Mouse (Mus musculus): ENCODE measurements around the gene Ankrd40.

The Ankrd40 gene

DNA sequence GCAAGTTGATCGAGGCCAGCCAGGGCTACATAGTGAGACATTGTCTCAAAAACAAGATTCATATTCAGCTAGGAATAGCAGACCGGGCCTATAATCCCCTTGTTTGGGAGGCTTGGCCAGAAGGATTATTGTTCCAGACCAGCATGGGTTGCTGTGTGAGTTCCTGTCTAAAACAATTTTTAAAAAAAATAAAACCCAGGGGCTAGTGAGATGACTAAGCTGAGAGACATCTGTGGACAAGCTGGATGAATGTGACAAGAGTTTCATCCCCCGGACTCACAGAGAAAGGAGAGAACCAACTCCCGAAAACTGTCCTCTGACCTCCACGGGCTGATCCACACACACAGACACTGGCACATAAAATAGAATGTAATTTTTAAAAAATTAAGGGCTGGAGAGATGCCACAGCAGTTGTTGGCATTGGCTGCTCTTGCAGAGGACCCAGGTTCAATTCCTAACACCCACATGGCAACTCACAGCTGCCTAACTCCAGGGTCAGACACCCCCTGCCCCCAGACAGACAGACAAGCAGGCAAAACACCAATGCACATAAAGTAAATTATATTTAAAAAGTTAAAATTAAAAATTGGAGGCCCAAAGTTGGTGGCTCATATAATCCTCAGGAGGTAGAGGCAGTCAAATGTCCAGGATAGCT, 4.4 kb upstream of the Ankrd40 start:
- no peak for DNase-seq (ENCODE audit: low spot score)

DNA sequence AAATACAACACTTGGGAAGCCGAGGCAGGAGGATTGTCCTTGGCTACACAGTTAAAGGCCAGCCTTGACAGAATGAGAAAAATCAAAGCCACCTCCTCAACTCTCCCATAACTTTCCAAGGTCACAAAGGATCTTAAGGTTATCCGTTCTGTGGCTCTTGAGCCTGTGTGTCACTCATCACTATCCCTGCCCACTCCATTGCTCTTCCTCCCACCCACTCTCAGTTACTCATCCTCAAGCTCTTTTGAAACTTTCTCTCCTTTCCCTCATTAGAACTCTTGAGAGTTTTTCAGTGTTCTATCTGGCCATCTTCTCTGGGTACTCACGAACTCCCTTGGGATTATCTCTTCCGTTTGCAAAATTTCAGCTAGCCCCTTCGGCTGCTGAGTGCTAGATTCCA, 3.2 kb upstream of the Ankrd40 start:
- DNase-seq (ENCODE audit: low spot score): no peak

DNA sequence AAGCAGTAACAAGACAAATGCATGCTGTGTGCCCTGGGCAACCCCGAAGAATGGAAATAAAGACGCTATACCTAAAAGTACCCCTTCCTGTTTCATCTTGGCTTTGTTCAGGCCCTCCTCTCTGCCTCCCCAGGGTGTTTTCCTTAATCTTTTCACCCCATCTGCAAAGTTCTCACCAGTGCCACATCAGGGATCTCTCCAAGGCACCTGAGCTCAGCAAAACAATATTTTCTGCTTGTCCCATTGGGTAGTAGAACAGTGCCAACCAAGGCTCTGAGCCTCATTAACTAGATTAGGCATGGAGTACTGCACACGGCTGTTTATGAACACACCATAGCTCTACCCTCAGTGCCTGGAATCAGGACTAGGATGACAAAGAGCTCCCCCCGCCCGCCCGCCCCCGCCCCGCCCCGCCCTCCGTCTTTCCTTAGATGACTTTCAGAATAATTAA, 815 bp upstream of the Ankrd40 start:
- no peak for DNase-seq (ENCODE audit: low spot score)

DNA sequence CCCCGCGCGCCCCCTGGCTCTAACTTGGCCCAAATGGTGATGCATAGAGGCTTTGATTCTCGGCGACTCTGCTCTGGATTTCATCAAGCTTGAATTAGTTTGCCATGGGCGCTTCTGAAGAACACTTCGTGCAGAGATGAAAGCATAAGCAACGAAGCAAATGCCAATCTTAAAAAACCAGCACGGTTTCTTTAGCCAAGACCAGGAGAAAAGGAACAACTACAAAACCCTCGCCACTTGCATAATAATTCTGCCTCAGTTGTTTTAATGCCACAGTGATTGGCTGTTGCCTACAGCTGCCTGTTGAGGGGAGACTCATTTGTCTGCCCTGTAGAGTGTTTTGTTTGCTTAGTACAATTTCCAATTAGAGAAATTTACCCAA, 834 bp downstream of the Ankrd40 start:
- no peak for DNase-seq (ENCODE audit: low spot score)

DNA sequence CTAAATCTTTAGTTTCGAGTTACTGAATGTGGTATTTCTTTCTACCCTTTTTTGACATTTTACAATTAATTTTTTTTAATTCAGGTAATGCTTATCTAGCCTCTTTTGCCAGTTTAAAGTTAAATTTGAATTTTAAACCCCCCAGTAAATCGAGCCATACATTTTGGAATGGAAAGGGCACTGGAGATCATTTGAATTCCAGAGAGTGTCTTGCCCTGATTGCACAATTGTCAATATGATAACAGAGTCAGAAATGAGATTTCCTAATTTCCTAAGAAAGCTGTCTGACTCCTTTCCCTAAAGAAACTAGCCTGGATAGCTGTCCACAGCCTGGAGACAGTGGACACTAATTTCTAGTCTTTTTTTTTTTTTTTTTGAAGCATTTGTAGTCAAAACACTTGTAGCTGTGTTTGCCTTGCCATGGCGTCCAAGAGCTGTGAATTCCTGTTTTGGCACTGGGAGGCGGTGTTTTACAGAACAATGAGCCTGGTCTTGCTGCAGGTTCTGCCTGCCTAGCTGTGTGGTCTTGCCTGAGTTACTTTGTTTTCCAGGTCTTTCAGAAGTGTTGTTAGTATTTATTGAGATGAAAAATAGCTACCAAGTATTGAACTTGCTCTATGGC, 1.6 kb downstream of the Ankrd40 start:
- no peak for DNase-seq (ENCODE audit: low spot score)

DNA sequence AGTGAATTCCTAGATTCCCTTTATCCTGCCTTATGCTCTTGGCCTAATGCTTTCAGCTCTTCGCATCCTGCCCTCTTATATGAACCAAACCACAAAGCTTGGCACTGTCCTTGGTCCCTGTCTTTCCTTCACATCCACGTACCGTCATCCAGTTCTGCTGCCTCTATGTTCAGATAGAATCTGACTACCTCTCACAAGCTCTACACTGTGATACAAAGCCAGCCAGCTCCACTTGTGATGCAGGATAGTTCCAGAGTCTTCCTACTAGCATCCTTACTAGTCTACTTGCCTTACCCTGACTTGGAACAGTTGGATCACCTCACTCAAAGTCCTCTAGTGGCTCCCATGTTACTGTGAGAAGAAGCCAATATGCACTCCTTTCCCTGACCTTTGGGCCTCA, 2.4 kb downstream of the Ankrd40 start:
- no peak for DNase-seq (ENCODE audit: low spot score)

DNA sequence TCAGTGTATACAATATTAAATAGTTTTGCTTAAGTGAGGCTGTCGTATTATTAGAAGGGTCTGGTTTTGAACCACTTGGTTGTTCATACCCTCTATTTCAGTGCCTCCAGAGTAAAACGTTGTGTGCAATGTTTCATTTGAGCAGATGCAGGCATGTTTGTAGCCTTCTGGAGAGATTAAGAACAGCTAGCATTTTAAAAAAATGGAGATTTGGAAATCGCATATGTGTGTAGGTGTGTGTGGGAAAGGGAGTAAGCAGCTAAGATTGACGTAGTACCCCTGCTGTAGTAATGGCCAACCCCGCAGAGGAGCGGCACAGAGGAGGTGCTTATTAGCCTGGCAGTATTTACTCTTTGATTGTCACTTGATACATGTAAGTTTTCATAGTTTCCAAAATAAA, 4.9 kb downstream of the Ankrd40 start:
- no peak for DNase-seq (ENCODE audit: low spot score)

DNA sequence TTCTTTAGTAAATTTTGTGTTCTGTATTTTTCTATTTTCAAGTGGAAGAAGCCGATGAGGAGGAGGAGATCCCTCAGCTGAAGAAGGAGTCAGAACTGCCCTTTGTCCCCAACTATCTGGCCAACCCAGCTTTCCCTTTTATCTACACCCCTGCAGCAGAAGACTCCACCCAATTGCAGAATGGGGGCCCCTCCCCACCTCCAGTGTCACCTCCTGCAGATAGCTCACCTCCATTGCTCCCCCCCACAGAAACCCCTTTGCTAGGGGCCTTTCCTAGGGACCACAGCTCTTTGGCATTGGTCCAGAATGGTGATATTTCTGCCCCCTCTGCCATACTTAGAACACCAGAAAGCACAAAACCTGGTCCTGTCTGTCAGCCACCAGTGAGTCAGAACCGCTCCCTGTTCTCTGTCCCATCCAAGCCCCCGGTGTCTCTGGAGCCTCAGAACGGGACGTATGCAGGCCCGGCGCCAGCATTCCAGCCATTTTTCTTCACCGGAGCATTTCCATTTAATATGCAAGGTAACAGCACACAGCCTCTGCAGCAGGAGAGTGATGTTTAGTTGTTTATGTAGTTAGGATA, 6.7 kb downstream of the Ankrd40 start:
- DNase-seq (ENCODE audit: low spot score): peak; percentile 56

DNA sequence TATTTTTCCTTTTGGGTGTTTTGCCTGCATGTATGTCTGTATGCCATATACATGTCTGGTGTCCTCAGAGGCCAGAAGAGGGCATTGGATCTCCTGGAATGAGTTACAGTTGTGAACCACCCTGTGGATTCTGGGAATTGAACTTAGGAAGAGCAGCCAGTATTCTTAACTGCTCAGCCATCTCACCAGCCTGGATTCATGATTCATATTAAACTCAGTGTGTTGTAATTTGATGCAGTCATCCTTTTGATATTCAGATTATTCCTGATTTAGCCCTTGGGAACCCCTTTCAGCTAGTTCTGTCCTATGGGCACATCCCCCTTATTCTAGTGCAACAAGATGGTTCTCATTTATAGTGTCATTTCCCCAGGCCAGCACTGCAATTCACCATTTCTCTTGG, 8.8 kb downstream of the Ankrd40 start:
- DNase-seq (ENCODE audit: low spot score): no peak

DNA sequence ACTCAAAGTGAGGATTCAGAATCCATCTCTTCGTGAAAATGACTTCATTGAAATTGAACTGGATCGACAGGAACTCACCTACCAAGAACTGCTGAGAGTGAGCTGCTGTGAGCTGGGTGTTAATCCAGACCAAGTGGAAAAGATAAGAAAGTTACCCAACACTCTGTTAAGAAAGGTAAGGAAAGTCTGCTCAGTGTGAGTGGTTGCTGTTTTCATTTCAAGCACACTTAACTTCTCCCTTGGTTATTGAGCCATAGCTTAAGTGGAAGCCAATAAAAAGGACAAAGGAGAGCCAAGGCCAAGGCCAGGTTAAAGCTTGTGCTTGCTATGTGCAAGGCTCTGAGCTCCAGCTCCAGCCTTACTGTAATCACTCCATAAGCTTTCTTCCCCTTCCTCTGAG, 10.5 kb downstream of the Ankrd40 start:
- DNase-seq (ENCODE audit: low spot score): no peak

DNA sequence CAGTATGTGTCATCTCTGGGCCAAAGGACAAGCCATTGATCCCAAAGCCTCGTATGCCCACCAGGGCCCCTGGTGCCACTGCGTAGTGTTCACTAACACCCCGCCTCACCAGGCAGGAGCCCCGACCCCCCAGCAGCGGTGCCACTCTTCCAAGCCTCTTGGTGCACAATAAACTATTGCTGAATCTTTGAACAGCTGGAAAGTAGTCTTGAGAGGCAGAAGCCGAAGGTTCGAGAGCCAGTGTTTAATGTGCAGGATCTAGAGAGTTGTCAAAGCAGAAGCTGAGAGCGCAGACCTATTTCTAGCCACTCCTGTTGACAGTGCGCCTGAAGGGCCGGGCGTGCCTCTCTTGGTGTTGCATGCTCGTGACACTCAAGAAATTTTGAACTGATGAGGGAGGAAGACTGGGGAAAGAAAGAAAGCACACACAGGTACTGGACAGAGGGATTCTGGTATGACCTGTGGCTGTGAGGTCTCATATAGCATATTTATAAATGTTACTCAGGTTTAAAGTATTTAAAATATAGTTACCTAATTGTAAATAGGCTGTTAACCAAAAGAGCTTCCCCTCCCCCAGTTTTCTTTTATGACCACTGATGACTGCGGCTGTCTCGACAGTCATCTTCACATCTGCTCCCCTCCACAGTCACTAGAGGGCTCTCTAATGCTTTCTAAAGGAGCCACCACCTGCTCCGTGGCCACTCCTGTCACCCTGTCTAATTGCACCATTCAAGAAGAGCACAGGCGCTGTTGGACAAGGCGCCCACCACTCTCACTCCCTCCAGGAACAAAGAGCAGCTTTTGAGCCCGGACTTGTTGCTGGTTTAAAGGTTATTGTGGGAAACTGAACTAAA, 12.2 kb downstream of the Ankrd40 start:
- peak; percentile 35 for DNase-seq (ENCODE audit: low spot score)

DNA sequence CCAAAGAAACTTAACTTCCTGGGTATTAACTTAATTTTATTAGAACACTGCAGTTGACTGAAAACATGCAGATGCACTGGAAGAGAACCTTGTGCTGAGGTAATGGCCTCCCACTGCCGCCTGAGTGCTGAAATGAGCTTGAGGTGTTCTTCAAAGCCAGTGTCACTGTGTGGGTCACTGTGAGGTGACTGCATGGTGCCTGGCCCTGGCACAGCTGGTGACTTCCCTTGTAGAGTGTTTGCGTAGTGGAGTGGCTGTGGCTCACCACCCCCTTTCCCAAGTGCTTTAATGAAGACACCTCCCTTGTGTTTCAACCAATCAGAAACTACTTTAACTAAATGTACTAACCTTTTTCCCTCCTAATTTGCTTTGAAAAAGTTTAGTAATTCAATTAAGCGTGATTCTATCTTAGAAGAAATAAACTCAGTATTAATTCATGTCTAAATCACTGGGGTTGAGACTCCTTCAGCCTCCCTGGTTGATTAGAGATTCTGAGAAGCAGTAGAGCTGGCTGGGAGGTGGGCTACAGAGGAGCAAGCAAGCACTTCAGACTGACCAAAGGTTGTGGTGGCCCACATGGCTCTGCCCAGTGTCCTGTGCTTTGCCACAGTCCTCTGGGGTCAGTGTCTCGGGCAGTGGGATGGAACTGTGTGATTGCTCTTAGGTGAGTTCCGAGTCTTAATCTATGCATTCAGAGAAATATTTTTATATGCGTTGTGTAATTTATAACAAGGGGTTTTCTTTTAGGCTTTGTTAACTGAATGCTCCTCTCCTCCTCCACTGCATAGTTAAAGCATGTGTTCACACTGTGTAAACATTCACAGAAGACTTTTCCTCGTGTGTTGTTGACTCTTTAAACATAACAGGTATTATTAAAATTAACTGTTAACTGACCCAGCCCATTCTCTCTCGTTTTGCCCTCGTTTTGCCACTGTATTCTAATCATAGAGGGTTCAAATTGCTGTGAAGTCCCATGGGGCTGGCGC, 13.4 kb downstream of the Ankrd40 start:
- no peak for DNase-seq (ENCODE audit: low spot score)

DNA sequence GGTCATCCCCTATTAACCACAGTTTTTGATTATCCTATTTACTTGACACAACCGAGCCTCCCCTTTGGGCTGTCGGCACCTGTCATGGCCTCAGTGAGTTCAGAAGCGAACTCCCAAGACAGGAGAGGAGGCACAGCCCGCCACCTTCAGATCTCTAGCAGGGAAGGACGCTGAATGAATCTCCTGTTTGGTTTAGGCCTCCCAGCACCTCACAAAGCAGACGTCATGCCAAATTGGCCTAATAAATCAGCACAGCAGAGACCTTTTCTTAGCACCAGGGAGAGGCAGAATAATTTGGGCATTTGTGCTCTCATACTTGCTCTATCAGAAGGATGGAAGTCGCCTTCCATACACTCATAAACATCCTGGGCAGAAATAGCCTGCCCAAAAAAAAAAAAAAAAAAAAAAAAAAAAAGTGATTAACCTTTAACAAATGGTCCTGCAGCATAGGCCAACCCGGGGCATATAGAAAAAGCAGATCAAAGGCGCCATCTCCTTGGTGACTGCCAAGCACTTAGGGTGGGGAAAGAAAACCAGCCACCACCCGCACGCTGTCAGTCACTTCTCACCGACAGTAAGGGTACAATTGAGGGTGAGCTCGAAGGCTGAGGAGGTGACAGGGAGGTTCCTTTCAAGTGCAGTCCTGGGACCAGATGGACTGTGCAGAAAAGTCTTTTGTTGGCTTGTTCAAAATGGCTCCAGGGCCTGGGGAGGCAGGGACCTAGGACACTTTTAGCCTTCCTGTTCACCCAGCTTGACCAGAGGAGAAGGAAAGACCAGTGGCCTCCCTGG, 14.5 kb downstream of the Ankrd40 start:
- DNase-seq (ENCODE audit: low spot score): no peak

DNA sequence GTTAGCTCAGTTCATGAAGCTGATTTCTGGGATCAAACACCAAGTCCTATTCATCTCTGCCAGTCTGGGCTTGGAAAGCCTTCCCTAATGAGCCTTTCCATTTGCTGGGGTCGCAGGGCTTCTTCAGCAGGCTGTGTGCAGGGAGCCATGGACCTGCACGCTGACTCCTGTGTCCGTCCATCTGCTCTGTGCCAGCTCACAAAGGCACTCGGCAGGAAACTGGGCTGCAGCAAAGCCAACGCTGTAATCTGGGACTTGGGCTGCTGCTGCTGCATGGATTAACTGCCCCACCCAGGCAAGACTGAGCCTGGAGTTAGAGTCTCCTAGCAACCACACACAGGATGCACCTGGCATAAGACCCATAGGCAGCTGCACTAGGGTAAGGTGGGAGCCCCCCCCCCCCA, 16.2 kb downstream of the Ankrd40 start:
- DNase-seq (ENCODE audit: low spot score): no peak

DNA sequence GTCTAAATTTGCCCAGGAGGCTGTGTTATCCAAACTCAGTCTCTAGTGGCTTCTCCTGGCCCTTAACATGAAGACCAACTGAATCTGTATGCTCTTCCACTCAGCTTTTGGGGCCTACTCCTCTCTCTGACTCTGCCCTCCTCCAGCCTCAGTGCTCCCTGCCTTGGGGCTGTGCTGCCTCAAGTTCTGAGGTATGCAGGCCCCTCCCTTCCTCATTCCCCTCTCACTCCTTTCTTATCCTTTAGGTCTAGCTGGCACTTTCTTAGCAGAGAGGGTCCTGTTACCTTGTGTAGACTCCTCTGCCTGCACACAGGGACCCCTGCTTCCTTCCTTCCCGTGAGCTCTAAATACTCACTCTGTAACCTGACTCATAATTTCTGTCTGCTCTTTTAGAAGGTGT, 16.7 kb downstream of the Ankrd40 start:
- no peak for DNase-seq (ENCODE audit: low spot score)

DNA sequence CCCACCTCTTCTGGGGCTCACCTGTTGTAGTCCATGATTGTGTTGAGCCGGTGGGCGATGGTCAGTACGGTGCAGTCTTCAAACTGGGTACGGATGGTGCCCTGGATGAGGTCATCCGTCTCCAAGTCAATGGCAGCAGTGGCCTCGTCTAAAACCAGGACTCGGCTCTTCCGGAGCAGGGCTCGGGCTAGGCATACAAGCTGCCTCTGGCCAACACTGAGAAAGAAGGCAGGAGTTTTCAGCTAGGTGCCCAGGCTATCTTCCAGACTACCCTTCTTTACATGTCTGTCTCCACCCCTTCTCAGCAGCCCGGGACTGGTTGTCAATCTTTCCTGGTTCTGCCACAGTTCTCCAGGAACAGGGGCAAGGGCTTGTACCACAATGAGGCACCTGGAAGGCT, 18.1 kb downstream of the Ankrd40 start:
- DNase-seq (ENCODE audit: low spot score): no peak

DNA sequence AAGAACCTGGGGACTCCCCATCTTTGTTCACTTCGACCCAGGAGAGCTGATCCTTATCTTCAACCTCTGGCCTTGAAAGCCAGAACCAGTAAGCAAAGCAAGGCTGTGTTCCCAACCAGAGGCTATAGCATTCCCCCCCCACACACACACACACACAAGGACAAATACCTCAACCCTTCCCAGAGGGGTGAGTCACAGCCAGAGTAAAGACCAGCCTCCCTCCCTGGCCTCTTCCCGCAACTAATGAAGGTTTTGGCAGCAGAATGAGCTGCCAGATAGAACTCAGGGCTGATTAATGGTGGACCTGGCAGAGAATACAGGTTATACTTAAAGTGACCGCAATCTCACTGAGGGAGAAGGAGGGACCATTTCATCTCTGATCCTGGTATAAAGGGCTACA, 18.8 kb downstream of the Ankrd40 start:
- no peak for DNase-seq (ENCODE audit: low spot score)

DNA sequence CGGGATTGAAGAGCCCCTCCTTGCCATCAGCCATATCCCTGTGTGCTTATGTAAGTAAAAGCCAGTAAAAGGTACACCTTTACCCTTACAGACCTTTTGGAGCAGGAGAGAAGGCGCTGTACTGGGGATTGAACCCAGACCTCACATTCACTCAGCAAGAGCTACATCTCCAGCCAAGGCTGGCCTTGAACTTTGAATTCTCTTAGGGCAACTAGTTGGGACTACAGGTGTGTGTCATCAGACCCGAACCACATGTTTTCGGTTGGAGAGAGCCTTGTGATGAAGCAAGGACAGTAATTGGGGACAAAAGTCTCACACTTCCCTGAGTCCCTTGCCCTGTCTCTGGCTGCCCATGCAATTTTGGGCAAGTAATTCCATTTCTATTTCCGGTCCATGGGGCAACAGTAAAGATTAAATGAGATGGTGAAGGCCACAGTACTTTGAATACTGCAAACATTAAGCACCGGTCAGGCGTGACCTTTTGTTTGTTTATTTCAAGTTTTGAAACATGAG, 19.3 kb downstream of the Ankrd40 start:
- DNase-seq (ENCODE audit: low spot score): no peak

DNA sequence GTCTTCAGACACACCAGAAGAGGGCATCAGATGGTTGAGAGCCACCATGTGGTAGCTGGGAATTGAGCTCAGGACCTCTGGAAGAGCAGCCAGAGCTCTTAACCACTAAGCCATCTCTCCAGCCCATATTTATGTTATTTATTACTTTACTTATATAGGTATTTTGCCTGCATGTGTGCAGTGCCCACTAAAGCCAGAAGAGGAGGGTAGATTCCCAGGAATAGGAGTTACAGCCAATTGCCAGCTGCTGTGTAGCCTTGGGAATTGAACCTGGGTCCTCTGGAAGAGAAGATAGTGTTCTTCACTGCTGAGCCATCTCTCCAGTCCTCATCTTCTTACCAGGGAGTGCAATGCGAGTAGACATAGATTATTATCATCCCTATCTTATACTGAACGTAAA, 22.0 kb downstream of the Ankrd40 start:
- no peak for DNase-seq (ENCODE audit: low spot score)

DNA sequence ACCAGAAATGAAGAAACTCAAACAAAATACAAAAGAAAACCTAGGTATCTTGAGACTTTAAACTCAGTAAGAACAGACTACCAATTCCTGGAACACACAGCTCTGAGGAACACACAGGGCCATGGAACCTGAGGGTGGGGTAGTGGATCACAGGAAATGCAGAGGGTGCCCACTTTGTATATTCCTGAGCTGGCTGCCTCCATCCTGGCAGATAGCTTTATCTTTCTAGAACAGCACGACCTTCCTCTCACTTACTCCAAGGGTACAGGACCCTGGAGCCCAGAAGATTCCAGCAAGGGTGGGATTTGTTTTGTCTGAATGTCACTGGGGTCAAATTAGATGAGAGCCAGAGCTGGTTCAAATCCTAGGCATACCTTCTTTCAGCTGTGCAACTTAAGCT, 22.5 kb downstream of the Ankrd40 start:
- DNase-seq (ENCODE audit: low spot score): no peak

DNA sequence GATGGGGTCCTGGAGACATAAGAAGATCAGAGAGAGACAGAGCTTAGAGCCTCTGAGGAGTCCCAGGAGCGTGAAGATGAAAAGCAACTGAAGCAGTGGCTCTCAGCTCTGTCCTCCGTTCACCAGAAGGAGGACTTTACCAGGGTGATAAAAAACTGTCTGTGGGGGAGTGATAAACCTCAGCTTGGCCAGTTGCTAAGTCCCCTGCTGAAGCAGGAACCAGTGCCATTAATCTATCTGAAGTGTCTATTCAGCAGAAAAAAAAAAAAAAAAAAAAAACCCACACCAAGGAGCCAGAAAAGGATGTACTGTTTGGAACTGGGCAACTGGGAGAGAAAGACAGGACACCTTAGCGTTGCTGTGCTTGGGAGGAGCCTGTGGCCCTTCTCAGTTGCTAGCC, 23.3 kb downstream of the Ankrd40 start:
- no peak for DNase-seq (ENCODE audit: low spot score)
